Mouse (Mus musculus) midbrain, embryonic 10.5 days (tissue): ENCODE results near the gene Casp12. TPM values are rescaled to one million over a fixed set of nuclear protein-coding genes. Genes with fewer than 3 reads are reported as not detected.

ENCODE experiments used
- DNase-seq: peaks from one replicate; pipeline ENCODE4 v3.0.0-alpha.2; 2017; ENCODE audit warnings: low spot score
- H3K27ac ChIP-seq: fragments of 300-500 bp; sonication (generic); replicated peaks from 2 replicates; pipeline ENCODE4 v1.5.1; 2016; ENCODE audit warnings: mild to moderate bottlenecking
- H3K27me3 ChIP-seq: fragments of 300-500 bp; sonication (generic); 2 replicates; pipeline ENCODE4 v1.6.1; 2016; ENCODE audit warnings: low read depth, mild to moderate bottlenecking; ENCODE audit not compliant: poor library complexity, severe bottlenecking
- H3K36me3 ChIP-seq: fragments of 300-500 bp; sonication (generic); 2 replicates; pipeline ENCODE4 v1.6.1; 2016; ENCODE audit warnings: mild to moderate bottlenecking, moderate library complexity
- H3K4me1 ChIP-seq: fragments of 300-500 bp; sonication (generic); 2 replicates; pipeline ENCODE4 v1.6.1; 2016
- H3K4me3 ChIP-seq: fragments of 300-500 bp; sonication (generic); 2 replicates; pipeline ENCODE4 v1.5.1; 2016; ENCODE audit warnings: mild to moderate bottlenecking, moderate library complexity
- H3K9me3 ChIP-seq: fragments of 300-500 bp; sonication (generic); replicated peaks from 2 replicates; pipeline ENCODE4 v1.6.1; 2016; ENCODE audit warnings: mild to moderate bottlenecking
- WGBS: fragments of 180-500 bp; shearing (Covaris S2); methylation state at CpG from one replicate; pipeline ENCODE4 v1.1.7; 2016; 5-methylcytosine and 5-hydroxymethylcytosine counted together
- polyA plus RNA-seq: library from polyadenylated mRNA; unstranded; fragments of >200 nt; fragmentation: Nextera tagmentation; extraction: Ambion mirVana; gene quantifications from 2 replicates; pipeline ENCODE4 v1.2.1, GENCODE M21; 2016

The Casp12 gene
- polyA plus RNA-seq, result not detected in 2 replicates

DNA sequence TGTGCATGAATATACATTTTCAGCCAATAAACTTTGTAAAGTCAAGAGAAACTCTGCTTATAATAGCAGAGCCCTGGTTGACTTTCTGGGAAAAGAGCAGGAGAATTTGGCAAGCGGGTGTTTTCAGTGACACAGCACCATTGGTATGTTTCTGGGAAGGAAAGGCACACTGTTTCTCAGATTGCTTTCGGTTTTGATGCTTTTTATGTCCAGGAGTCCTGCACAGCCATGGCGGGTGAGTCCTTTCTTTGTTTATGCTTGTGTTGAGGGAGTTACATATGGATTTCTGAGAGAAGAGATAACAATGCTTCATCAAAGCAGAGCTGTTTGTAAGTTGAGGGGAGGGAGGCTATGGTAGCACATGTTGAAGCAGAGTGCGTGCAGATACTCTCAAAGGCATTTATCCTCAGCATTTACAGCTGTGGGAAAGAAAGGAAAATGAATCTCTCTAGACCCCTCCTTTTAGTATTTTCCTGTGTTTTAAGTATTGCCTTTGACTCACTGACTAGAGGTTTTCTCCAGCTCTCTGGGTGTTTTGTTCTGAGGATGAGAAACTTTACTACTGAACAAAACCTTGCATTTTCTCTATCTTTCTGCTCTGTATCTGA lies at the start of gene Casp12:
Gene Casp12 (plus strand): TSS at position 140 of the 608 bp plus-strand sequence.
- 75% methylated on average over 4 of the region's 4 CpGs for WGBS
- no peaks in the 10 kb centered on the region for H3K27me3 ChIP-seq
- H3K4me1 ChIP-seq, result no peaks in the 10 kb centered on the region
- H3K9me3 ChIP-seq, result no peaks in the 10 kb centered on the region
- no peaks in the 10 kb centered on the region for H3K36me3 ChIP-seq
- no peak within 1 kb of the TSS for H3K27ac ChIP-seq
- no peak for DNase-seq
- H3K4me3 ChIP-seq, result no peak within 1 kb of the TSS

DNA sequence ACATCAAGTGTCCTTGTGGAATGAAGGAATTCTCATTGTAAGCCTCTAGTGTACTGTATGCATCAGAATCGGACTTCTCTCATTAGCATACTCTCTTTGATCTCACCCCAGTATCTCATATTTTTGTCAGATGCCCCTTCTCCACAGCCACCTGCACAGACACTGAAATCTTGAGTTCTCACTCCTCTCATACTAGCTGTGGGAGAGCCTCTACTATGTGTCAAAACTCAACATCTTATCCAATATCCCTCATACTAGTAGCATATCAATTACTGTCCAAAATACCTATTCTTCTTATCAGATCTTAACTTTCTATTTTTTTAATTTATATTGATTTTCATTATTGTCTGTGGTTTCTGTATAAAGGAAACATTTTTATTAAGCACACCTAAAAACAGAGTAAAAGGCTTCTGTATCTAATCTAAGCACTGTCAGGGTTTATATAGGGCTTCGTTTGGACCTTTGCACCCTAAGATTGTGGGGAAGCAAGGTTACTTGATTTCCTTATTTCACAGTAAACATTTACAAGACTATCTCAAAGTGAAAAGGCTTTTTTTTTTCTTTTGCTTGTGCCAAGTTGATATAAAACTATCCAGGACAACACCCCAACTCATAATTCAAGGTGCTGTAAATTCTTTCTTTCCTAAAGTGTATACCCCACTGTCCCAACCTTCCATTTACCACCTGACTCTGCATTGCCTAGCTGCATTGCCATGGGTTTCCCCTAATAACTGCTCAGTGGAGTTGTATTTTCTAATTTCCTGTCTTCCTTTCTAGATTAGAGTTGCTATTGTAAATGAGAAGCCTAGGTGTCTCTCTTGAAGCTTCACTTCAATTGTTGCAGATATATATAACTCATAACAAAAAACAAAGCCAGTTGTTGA lies 48.6 kb upstream of the Casp12 start:
- Histone ChIP-seq H3K36me3 (no peaks in the 10 kb centered on the region), H3K27me3 (no peaks in the 10 kb centered on the region), H3K27ac (no peak overlapping the region), H3K9me3 (no peaks in the 10 kb centered on the region), H3K4me1 (no peaks in the 10 kb centered on the region), H3K4me3 (no peak overlapping the region)
- no peak for DNase-seq
- 80% methylated on average over 2 of the region's 2 CpGs for WGBS

DNA sequence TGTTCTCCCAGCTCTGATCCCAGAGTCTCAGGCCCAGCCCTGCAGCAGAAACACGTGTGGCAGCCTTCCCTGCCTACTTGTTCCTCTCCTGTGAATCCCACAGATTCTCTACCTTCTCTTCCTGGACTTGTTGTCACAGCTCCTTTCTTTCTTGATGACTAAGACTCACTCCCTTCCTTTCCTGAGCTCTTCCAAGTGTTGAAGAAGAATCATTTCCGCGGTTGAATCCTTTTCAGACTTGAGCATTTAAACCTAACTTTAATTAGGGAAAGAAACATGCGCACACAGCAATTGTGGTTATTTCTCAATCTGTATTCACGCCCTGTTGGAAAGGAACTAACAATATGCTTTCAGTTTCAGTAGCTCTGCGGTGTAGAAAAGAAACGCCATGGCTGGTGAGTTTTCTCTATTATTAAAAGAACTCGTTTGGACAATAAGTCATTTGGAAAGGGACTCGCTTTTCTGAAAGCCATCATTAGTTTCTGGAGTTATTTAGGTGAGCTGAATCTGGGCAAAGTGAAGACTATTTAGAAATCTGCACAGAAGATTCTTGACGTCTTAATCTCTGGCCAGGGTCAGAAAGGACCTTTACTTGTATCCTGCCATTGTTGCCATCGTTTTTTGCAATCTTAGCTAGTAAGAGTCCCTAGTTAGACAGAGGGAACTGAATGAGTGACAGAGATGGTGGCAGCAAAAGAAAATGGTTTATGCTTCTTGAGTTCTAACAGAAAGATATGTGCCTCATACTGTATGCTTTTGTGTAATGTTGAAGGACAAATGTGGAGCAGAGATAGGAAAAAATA lies 46.7 kb upstream of the Casp12 start, which contains the start of gene Casp1:
Gene Casp1 (plus strand): TSS at position 189 of the 803 bp plus-strand sequence.
- H3K9me3 ChIP-seq, result no peaks in the 10 kb centered on the region
- no peak for DNase-seq
- H3K4me3 ChIP-seq, result no peak within 1 kb of the TSS
- 76% methylated on average over 11 of the region's 11 CpGs for WGBS
- H3K4me1 ChIP-seq, result no peaks in the 10 kb centered on the region
- H3K36me3 ChIP-seq, result no peaks in the 10 kb centered on the region
- no peaks in the 10 kb centered on the region for H3K27me3 ChIP-seq
- H3K27ac ChIP-seq, result no peak within 1 kb of the TSS

DNA sequence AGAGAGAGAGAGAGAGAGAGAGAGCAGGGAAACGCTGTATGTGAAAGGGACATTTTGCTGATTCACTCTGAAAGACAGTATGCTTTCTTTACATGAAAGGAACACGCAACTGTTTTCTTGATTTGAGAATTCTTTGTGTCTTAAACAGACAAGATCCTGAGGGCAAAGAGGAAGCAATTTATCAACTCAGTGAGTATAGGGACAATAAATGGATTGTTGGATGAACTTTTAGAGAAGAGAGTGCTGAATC lies 46.2 kb upstream of the Casp12 start:
- Histone ChIP-seq H3K36me3 (no peaks in the 10 kb centered on the region), H3K27ac (no peak overlapping the region), H3K4me3 (no peak overlapping the region), H3K27me3 (no peaks in the 10 kb centered on the region), H3K4me1 (no peaks in the 10 kb centered on the region), H3K9me3 (no peaks in the 10 kb centered on the region)
- 92% methylated on average over 2 of the region's 2 CpGs for WGBS
- no peak for DNase-seq

DNA sequence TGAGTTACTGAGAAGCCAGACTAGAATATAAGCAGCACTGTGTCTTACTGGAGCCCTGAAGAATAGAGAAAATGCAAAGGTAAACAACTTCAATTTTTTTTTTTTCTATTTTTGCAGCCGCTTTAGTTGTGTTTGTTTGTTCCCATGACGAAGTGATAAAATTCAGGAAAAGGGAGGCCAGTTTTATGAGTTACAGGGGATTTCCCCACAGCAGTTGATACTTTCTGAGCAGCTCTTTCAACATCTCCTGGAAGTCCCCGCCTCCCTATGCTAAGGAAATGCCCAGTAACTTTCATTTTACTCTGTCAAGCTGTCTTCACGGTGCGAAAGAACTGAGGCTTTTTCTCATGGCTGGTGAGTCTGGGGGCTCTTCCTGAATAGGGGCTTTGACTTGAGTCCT lies 36.7 kb upstream of the Casp12 start, which contains the start of gene Casp4:
Gene Casp4 (plus strand): TSS at position 268 of the 400 bp plus-strand sequence.
- H3K27me3 ChIP-seq, result no peaks in the 10 kb centered on the region
- WGBS, result 83% methylated on average over 5 of the region's 5 CpGs
- no peaks in the 10 kb centered on the region for H3K4me1 ChIP-seq
- H3K36me3 ChIP-seq, result no peaks in the 10 kb centered on the region
- DNase-seq, result no peak
- no peak within 1 kb of the TSS for H3K4me3 ChIP-seq
- H3K27ac ChIP-seq, result no peak within 1 kb of the TSS
- H3K9me3 ChIP-seq, result no peaks in the 10 kb centered on the region

DNA sequence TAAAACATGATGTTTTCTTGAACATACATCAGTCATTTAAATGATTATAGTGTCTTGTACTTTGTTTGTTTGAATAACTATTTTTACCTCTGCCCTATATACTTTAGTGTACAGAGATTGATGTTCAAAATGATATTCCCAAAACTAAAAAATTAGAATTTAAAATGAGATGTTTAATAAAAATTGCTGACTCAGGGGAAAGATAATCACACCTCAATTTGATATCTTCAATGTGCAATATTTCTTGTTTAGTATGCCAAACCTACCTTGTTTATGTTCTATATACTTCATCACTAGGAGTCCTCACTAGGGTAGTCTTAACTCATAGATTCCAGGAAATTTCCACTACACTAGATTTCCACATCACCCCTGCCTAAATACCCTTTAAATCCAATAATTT lies 35.1 kb upstream of the Casp12 start:
- Histone ChIP-seq H3K27ac (no peak overlapping the region), H3K9me3 (no peaks in the 10 kb centered on the region), H3K27me3 (no peaks in the 10 kb centered on the region), H3K36me3 (no peaks in the 10 kb centered on the region), H3K4me3 (no peak overlapping the region), H3K4me1 (no peaks in the 10 kb centered on the region)
- DNase-seq, result no peak

DNA sequence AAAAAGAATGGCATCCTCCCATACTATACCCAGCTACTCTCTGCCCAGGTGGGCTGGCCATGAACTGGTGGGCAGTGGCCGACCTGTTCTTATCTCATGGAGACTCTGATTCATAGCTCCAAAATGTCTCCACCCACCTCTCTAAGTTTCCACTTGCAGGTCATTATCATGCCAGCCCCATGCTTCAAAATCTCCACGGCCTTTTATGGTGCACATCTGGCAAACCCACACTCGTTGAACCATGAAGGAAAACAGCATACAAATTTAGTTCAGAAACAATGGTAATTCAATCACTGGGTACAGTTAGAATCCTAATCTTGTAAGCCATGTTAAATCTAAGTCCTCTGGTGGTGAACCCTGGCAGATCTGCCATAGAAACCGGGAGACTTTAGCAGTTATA lies 33.8 kb upstream of the Casp12 start:
- no peaks in the 10 kb centered on the region for H3K4me1 ChIP-seq

DNA sequence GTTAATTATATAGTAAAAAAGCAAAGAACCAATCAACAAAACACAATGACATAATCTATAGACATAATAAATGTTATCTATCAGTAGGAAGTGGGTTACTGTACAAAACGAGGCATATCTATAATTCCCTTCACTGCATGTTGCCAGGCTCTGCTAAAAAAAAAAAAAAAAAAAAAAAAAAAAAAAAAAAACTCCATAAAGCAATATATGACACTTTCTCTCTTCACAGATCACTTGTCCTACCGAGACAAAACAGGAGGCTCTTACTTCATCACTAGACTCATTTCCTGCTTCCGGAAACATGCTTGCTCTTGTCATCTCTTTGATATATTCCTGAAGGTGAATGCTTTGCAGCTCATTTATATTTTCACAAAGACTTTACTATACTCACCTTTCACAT lies 17.0 kb upstream of the Casp12 start:
- Histone ChIP-seq H3K9me3 (no peaks in the 10 kb centered on the region), H3K4me1 (no peaks in the 10 kb centered on the region), H3K36me3 (no peaks in the 10 kb centered on the region), H3K27me3 (no peaks in the 10 kb centered on the region), H3K4me3 (no peak overlapping the region), H3K27ac (no peak overlapping the region)
- 83% methylated on average over 3 of the region's 3 CpGs for WGBS
- no peak for DNase-seq

More for the DNA sequence above, 33.8 kb upstream of the Casp12 start:
- H3K9me3 ChIP-seq, result no peaks in the 10 kb centered on the region
- no peaks in the 10 kb centered on the region for H3K36me3 ChIP-seq
- H3K4me3 ChIP-seq, result no peak overlapping the region
- H3K27ac ChIP-seq, result no peak overlapping the region
- H3K27me3 ChIP-seq, result no peaks in the 10 kb centered on the region
- 84% methylated on average over 4 of the region's 4 CpGs for WGBS
- DNase-seq, result no peak

DNA sequence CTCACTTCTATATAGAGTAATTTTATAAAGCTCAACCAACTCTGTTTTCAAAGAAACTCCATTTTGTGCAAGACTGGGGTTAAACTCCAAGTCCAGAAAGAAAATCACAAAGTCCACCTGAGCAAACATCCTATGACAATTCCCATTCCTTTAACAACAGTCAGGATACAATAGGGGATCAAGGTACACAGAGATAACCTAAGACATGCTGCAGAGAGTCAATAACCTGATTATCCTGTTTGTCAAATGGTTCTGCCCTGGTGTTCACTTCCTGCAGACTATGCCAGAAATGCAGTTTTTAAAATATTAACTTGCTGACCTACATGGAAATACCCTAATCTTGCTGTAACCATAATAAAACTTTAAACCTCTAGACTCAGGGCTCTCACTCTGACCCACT lies 12.8 kb upstream of the Casp12 start:
- Histone ChIP-seq H3K9me3 (no peaks in the 10 kb centered on the region), H3K27me3 (no peaks in the 10 kb centered on the region), H3K4me1 (no peaks in the 10 kb centered on the region), H3K36me3 (no peaks in the 10 kb centered on the region), H3K4me3 (no peak overlapping the region), H3K27ac (no peak overlapping the region)
- DNase-seq, result no peak

DNA sequence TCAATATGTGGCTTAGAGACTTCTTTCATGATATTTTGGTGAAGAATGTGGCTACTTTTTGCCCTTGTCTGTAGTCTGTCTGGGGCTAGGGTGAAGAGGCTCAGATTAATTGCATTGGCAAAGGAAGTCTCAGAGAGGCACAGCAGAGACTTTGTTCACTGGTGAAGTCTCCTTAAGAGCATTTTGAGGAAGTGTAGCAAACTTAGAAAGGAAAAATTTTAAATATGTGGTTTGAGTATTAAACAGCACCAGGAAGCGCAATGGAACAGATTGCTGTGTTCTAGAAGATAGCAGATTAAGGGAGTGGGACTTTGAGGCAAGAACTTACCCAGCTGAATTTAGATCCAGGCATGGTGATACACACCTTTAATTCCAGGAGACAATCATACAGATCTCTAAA lies 11.8 kb upstream of the Casp12 start:
- no peaks in the 10 kb centered on the region for H3K4me1 ChIP-seq
- DNase-seq, result no peak
- no peaks in the 10 kb centered on the region for H3K9me3 ChIP-seq
- no peak overlapping the region for H3K4me3 ChIP-seq
- no peaks in the 10 kb centered on the region for H3K27me3 ChIP-seq
- no peaks in the 10 kb centered on the region for H3K36me3 ChIP-seq
- WGBS, result 90% methylated on average over 1 of the region's 1 CpGs
- H3K27ac ChIP-seq, result no peak overlapping the region

DNA sequence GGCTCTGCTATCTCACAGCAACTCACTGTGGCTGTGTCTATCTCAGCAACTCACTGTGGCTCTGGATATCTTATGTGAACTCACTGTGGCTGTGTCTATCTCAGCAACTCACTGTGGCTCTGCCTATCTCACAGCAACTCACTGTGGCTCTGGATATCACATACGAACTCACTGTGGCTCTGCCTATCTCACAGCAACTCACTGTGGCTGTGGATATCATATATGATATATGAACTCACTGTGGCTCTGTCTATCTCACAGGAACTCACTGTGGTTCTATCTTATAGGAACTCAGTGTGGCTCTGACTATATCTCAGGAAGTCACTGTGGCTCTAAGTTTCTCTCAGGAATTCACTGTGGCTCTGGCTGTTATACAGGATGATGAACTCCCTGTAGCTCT lies 2.1 kb upstream of the Casp12 start:
- Histone ChIP-seq H3K27me3 (no peaks in the 10 kb centered on the region), H3K4me1 (no peaks in the 10 kb centered on the region), H3K4me3 (no peak overlapping the region), H3K9me3 (no peaks in the 10 kb centered on the region), H3K27ac (no peak overlapping the region), H3K36me3 (no peaks in the 10 kb centered on the region)
- WGBS, result 94% methylated on average over 1 of the region's 1 CpGs
- no peak for DNase-seq

DNA sequence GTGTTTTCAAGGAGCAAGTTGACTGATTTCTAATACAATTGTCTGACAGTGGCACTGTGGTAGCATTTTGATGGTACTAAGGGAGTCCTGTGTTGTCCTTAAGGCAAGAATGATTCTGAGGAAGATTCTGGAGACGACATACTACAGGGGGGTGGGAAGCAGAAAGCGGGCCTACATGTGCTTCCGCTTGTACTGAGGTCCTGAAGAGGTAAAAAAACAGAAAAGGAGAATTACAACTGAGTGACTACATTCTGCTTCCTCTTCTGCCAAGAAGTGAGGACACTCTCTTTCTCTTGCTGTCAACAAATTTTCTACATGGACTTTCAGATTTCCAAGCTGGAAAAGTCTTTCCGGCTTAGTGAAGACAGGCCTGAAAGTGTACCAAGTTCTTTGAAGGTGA lies 1.1 kb upstream of the Casp12 start:
- DNase-seq, result no peak
- Histone ChIP-seq H3K9me3 (no peaks in the 10 kb centered on the region), H3K36me3 (no peaks in the 10 kb centered on the region), H3K4me3 (no peak overlapping the region), H3K27ac (no peak overlapping the region), H3K27me3 (no peaks in the 10 kb centered on the region), H3K4me1 (no peaks in the 10 kb centered on the region)
- WGBS, result 88% methylated on average over 4 of the region's 4 CpGs

DNA sequence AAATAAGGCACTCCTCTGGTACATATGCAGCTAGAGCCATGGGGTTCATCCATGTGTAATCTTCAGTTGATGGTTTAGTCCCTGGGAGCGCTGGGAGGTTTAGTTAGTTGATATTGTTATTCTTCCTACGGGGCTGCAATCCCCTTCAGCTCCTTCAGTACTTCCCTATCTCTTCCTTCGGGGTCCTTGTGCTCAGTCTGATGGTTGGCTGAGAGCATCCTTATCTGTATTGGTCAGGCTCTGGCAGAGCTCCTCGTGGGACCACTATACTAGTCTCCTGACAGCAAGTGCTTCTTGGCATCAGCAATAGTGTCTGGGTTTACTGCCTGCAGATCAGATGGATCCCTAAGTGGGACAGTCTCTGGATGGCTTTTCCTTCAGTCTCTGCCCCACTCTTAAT lies 2.2 kb downstream of the Casp12 start:
- H3K9me3 ChIP-seq, result no peaks in the 10 kb centered on the region
- H3K4me1 ChIP-seq, result no peaks in the 10 kb centered on the region
- no peak overlapping the region for H3K4me3 ChIP-seq
- 83% methylated on average over 4 of the region's 4 CpGs for WGBS
- no peak overlapping the region for H3K27ac ChIP-seq
- H3K27me3 ChIP-seq, result no peaks in the 10 kb centered on the region
- DNase-seq, result no peak
- no peaks in the 10 kb centered on the region for H3K36me3 ChIP-seq
